Mouse (Mus musculus): ENCODE results near the gene Gm3376. TPM values are rescaled to one million over a fixed set of nuclear protein-coding genes. Genes with fewer than 3 reads are reported as not detected.
"Not testable (repeated sequence)": the region's sequence is repeated elsewhere in the genome, so short reads cannot be mapped to it uniquely, and the experiment has no call there.

Gm3376 gene
- not detected for total RNA-seq (2021)
- long read RNA-seq, experiment 1, result 0 reads
- long read RNA-seq, experiment 2, result 0 reads

DNA sequence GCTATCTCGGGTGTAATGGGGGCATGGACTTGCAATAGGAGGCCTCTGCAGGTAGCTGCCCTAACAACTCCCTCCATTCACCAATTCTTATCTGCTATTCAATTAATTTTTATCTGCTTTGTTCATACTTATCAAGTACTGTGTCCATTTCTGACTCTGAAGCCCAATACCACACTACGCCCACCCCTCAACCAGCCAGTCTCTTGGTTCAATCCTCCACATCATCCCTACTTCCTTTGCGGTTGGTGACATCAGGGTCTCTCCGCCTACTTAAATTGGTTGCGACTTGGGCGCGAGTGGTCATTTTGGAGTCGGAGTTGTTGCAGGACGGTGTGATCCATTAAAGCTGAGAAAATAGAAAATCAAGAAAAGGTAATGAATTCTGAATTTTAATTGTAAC is at the start of gene Gm3376:
Gm3376 (plus strand) TSS at position 301 of the 400 bp plus-strand sequence.
- intact Hi-C loops (cut with DNase I); H3K4me3 ChIP-seq; H3K27ac ChIP-seq; DNase-seq (ENCODE audit: extremely low spot score in 1 of 2, low spot score in 2 of 2): not testable (repeated sequence)

All from left cerebral cortex, adult 2 months (tissue).